Mouse (Mus musculus) heart, postnatal 0 days (tissue): ENCODE measurements around the gene Prom2. TPM values are rescaled to one million over a fixed set of nuclear protein-coding genes. Genes with fewer than 3 reads are reported as not detected.
A peak's percentile ranks its signal among the peaks of the same experiment; 100 is the strongest.

Source experiments
- ATAC-seq: fragments of 200-750 bp; cut with Nextera tagmentation; 2 replicates; pipeline ENCODE4 v1.8.0; 2017; ENCODE audit warnings: low read depth, moderate number of reproducible peaks, moderate library complexity; ENCODE audit not compliant: insufficient read depth
- DNase-seq: peaks from one replicate; pipeline ENCODE4 v3.0.0-alpha.2; 2016; ENCODE audit warnings: low spot score
- H3K27ac ChIP-seq: fragments of 300-500 bp; sonication (generic); 2 replicates; pipeline ENCODE4 v1.5.1; 2014; ENCODE audit warnings: low read depth, mild to moderate bottlenecking
- H3K27me3 ChIP-seq: fragments of 300-500 bp; sonication (generic); 2 replicates; pipeline ENCODE4 v1.6.1; 2014; ENCODE audit warnings: low read length, mixed read lengths; ENCODE audit not compliant: control insufficient read depth, insufficient read depth
- H3K36me3 ChIP-seq: fragments of 300-500 bp; sonication (generic); replicated peaks from 2 replicates; pipeline ENCODE4 v1.6.1; 2014; ENCODE audit warnings: low read length, mixed read lengths; ENCODE audit not compliant: control insufficient read depth, insufficient read depth
- H3K4me1 ChIP-seq: fragments of 300-500 bp; sonication (generic); 2 replicates; pipeline ENCODE4 v1.6.1; 2014; ENCODE audit warnings: antibody characterized with exemption; ENCODE audit not compliant: control insufficient read depth, insufficient read depth
- H3K4me2 ChIP-seq: fragments of 300-500 bp; sonication (generic); 2 replicates; pipeline ENCODE4 v1.6.1; 2014; ENCODE audit warnings: low read depth, mild to moderate bottlenecking, low read length, moderate library complexity
- H3K4me3 ChIP-seq: fragments of 300-500 bp; sonication (generic); 2 replicates; pipeline ENCODE4 v1.5.1; 2014; ENCODE audit warnings: low read depth, low read length
- H3K9ac ChIP-seq: fragments of 300-500 bp; sonication (generic); replicated peaks from 2 replicates; pipeline ENCODE4 v1.6.1; 2014; ENCODE audit warnings: low read depth, low read length, mixed read lengths
- H3K9me3 ChIP-seq: fragments of 300-500 bp; sonication (generic); replicated peaks from 2 replicates; pipeline ENCODE4 v1.6.1; 2016; ENCODE audit warnings: low read length; ENCODE audit not compliant: control insufficient read depth
- CTCF ChIP-seq: IDR thresholded peaks from 2 replicates; pipeline ENCODE4 v1.5.1; 2016; ENCODE audit warnings: antibody characterized with exemption, control low read depth, low read depth
- EP300 ChIP-seq: IDR thresholded peaks from 2 replicates; pipeline ENCODE4 v1.6.1; 2016; ENCODE audit warnings: antibody characterized with exemption, low read depth
- WGBS: fragments of 180-500 bp; shearing (Covaris S2); extraction: QIAGEN DNeasy Blood & Tissue Kit; methylation state at CpG from one replicate; pipeline ENCODE4 v1.1.7; 2014; 5-methylcytosine and 5-hydroxymethylcytosine counted together
- polyA plus RNA-seq: library from polyadenylated mRNA; unstranded; fragments of >200 nt; fragmentation: Nextera tagmentation; extraction: Ambion mirVana; gene quantifications from 2 replicates; pipeline ENCODE4 v1.2.1, GENCODE M21; 2015
- total RNA-seq: library from RNA; depleted of rRNA; stranded (reverse); fragments of >200 nt; gene quantifications from 2 replicates; pipeline ENCODE4 v1.2.3, GENCODE M21; 2014; ENCODE audit warnings: low replicate concordance

The Prom2 gene
- total and polyA plus RNA-seq, 2 experiments from 2014 or later, result 0.03 to 6.0 TPM

DNA sequence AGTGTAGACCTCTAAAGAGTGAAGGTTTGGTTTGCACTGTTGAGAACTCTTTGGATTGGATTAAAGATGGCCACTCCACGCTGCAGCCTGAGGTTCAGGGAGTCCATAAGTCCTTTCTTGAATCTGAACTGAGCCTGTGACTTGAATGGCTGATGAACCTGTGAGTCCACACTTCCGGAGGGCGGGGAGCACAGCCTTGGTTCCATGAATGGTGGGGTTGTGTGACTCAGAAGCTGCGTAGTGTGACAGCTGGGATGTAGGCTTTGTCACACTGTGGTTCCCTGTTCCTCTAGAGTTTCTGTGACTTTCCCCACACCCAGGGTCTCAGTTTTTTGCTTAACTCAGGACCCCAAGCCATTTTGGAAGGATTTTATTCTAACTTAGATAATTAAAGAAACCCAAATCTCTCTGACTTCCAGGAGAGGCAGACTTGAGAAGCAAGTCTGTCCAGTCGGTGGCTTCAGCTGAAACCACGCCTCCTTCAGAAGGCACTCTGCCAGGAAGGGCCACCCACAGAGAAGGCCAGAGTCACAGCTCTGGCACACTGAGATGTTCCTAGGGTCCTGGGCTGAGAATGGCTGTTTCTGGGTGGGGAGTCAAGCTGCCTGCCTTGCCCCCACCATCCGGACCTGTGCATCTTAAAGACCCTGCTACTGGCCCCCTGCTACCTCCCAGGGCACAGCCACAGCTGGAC, 33.2 kb downstream of the Prom2 start:
- WGBS, result 62% methylated on average over 7 of the region's 7 CpGs
- no peak for ATAC-seq

GRCm38 (mm10) chr2:127507077-127507774, 34.0 kb downstream of the Prom2 start:
- no peaks in the 10 kb centered on the region for H3K9me3 ChIP-seq
- H3K4me1 ChIP-seq, result no peaks in the 10 kb centered on the region
- 25% methylated on average over 7 of the region's 7 CpGs for WGBS
- peak; percentile 49; the same call in 1 of the 2 replicates for ATAC-seq
- peak; percentile 51 for DNase-seq
- H3K27me3 ChIP-seq, result peaks cover 21% of the 10 kb centered on the region; the same call in 1 of the 2 replicates
- H3K4me3 ChIP-seq, result no peak overlapping the region
- no peak overlapping the region for H3K4me2 ChIP-seq
- H3K36me3 ChIP-seq, result no peaks in the 10 kb centered on the region
- TF ChIP-seq EP300 (no peak), CTCF (peak; percentile 95)
- H3K9ac ChIP-seq, result no peak overlapping the region
- no peak overlapping the region for H3K27ac ChIP-seq

More for the DNA sequence above, 33.2 kb downstream of the Prom2 start:
- Histone ChIP-seq H3K4me3 (no peak overlapping the region), H3K27me3 (peaks cover 15% of the 10 kb centered on the region; the same call in 1 of the 2 replicates), H3K9ac (no peak overlapping the region), H3K4me1 (no peaks in the 10 kb centered on the region), H3K36me3 (no peaks in the 10 kb centered on the region), H3K4me2 (no peak overlapping the region), H3K27ac (no peak overlapping the region), H3K9me3 (no peaks in the 10 kb centered on the region)
- DNase-seq, result no peak
- TF ChIP-seq CTCF (no peak), EP300 (no peak)

- Histone ChIP-seq H3K4me2 (no peak overlapping the region), H3K4me1 (no peaks in the 10 kb centered on the region), H3K9ac (no peak overlapping the region), H3K36me3 (no peaks in the 10 kb centered on the region), H3K9me3 (no peaks in the 10 kb centered on the region), H3K27ac (no peak overlapping the region), H3K4me3 (no peak overlapping the region), H3K27me3 (peaks cover 30% of the 10 kb centered on the region; the same call in 1 of the 2 replicates)
- WGBS, result 79% methylated on average over 6 of the region's 6 CpGs
- no peak for ATAC-seq
- TF ChIP-seq CTCF, result no peak
- TF ChIP-seq EP300, result no peak
- DNase-seq, result no peak
Measured at GRCm38 (mm10) chr2:127506131-127506632, 35.1 kb downstream of the Prom2 start.

- Histone ChIP-seq H3K4me1 (no peaks in the 10 kb centered on the region), H3K36me3 (no peaks in the 10 kb centered on the region), H3K9me3 (no peaks in the 10 kb centered on the region), H3K27me3 (peaks cover 28% of the 10 kb centered on the region; the same call in 1 of the 2 replicates), H3K4me2 (no peak overlapping the region), H3K9ac (no peak overlapping the region), H3K27ac (no peak overlapping the region), H3K4me3 (no peak overlapping the region)
- no peak for TF ChIP-seq CTCF
- no peak for TF ChIP-seq EP300
- WGBS, result 39% methylated on average over 4 of the region's 4 CpGs
- no peak for ATAC-seq
- DNase-seq, result no peak
Measured at GRCm38 (mm10) chr2:127505196-127505595, 36.1 kb downstream of the Prom2 start.

DNA sequence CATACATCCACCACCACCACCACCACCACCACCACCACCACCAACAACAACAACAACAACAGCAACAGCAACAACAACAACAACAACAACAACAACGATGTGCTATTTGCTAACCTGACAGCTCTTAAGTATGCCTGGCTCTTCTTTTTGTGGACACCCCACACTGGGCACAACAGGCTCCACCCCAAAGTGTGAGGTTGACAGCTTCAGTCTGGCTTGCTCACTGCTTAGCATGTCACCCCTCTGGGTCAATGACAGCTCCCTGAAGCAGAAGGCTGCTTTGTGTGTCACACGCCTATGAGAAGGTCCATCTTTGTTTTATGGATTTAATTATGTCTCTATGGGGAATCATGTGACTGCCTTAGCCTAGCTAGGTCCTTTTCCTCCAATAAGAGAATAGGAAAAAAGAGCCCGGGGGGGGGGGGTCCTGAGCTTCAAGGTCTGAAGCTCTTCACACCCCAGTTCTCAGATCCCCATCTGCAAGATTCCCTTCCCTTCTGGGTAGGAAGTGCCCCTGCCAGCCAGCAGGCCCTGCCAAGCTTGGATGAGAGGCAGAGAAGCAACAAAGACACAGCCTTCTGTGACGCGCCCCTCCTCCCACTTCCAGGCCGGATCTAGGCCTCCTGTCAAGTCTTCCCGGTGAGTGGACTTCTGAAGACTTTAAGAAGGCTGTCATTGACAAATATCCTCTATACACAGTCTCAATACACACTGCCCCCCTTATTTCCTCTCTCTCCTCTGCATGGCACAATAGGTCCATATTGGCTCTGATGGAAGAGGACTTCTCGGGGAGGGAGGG, 37.3 kb downstream of the Prom2 start:
- 56% methylated on average over 8 of the region's 8 CpGs for WGBS
- peaks cover 28% of the 10 kb centered on the region; the same call in 1 of the 2 replicates for H3K27me3 ChIP-seq

More for the DNA sequence above, 37.3 kb downstream of the Prom2 start:
- Histone ChIP-seq H3K36me3 (no peaks in the 10 kb centered on the region), H3K9me3 (no peaks in the 10 kb centered on the region), H3K4me3 (no peak overlapping the region), H3K4me2 (no peak overlapping the region), H3K27ac (no peak overlapping the region), H3K9ac (no peak overlapping the region), H3K4me1 (no peaks in the 10 kb centered on the region)
- ATAC-seq, result no peak
- TF ChIP-seq CTCF (no peak), EP300 (no peak)
- DNase-seq, result no peak
